Mouse (Mus musculus) forebrain, embryonic 14.5 days (tissue): ENCODE results near the gene A930004D18Rik. TPM values are rescaled to one million over a fixed set of nuclear protein-coding genes. Genes with fewer than 3 reads are reported as not detected.

Experiments used
- ATAC-seq: fragments of 200-750 bp; cut with Nextera tagmentation; 2 replicates; pipeline ENCODE4 v1.8.0; 2017; ENCODE audit warnings: mild to moderate bottlenecking, moderate library complexity
- DNase-seq: peaks from one replicate; pipeline ENCODE4 v3.0.0-alpha.2; 2015; ENCODE audit warnings: low spot score
- H3K27ac ChIP-seq: fragments of 300-500 bp; sonication (generic); 2 replicates; pipeline ENCODE4 v1.5.1; 2014; ENCODE audit warnings: low read depth, mild to moderate bottlenecking, control low read depth, low read length, moderate library complexity
- H3K27me3 ChIP-seq: fragments of 300-500 bp; sonication (generic); replicated peaks from 2 replicates; pipeline ENCODE4 v1.6.1; 2014; ENCODE audit warnings: low read length, control low read depth, mixed read lengths; ENCODE audit not compliant: control insufficient read depth, insufficient read depth
- H3K36me3 ChIP-seq: fragments of 300-500 bp; sonication (generic); 2 replicates; pipeline ENCODE4 v1.6.1; 2014; ENCODE audit warnings: low read length, control low read depth; ENCODE audit not compliant: control insufficient read depth, insufficient read depth
- H3K4me1 ChIP-seq: fragments of 300-500 bp; sonication (generic); 2 replicates; pipeline ENCODE4 v1.6.1; 2014; ENCODE audit warnings: antibody characterized with exemption, low read length, control low read depth; ENCODE audit not compliant: control insufficient read depth, insufficient read depth
- H3K4me2 ChIP-seq: fragments of 300-500 bp; sonication (generic); 2 replicates; pipeline ENCODE4 v1.6.1; 2014; ENCODE audit warnings: mild to moderate bottlenecking, control low read depth, low read length
- H3K4me3 ChIP-seq: fragments of 300-500 bp; sonication (generic); 2 replicates; pipeline ENCODE4 v1.5.1; 2014; ENCODE audit warnings: low read depth, low read length, control low read depth
- H3K9ac ChIP-seq: fragments of 300-500 bp; sonication (generic); 2 replicates; pipeline ENCODE4 v1.6.1; 2014; ENCODE audit warnings: mild to moderate bottlenecking, low read length, control low read depth, moderate library complexity
- H3K9me3 ChIP-seq: fragments of 300-500 bp; sonication (generic); replicated peaks from 2 replicates; pipeline ENCODE4 v1.6.1; 2016; ENCODE audit warnings: low read length, control low read depth, mixed read lengths; ENCODE audit not compliant: control insufficient read depth
- WGBS: fragments of 180-500 bp; shearing (Covaris S2); extraction: QIAGEN DNeasy Blood & Tissue Kit; methylation state at CpG from one replicate; pipeline ENCODE4 v1.1.7; 2014; 5-methylcytosine and 5-hydroxymethylcytosine counted together
- polyA plus RNA-seq: library from polyadenylated mRNA; unstranded; fragments of >200 nt; fragmentation: Nextera tagmentation; extraction: Ambion mirVana; gene quantifications from 2 replicates; pipeline ENCODE4 v1.2.1, GENCODE M21; 2014

Gene A930004D18Rik
- polyA plus RNA-seq, 1 experiment from 2014 or later = 11.7 TPM

- Histone ChIP-seq H3K4me1 (peaks cover 62% of the 10 kb centered on the region), H3K36me3 (no peaks in the 10 kb centered on the region; the same call in 1 of the 2 replicates), H3K4me3 (peak overlapping the region; percentile 98), H3K4me2 (peak overlapping the region; percentile 94), H3K27ac (peak overlapping the region; percentile 94), H3K9ac (peak overlapping the region; percentile 76), H3K9me3 (no peaks in the 10 kb centered on the region), H3K27me3 (no peaks in the 10 kb centered on the region)
- ATAC-seq (peak; percentile 87), DNase-seq (peak; percentile 91)
- under 1% methylated on average over 14 of the region's 14 CpGs for WGBS
These were observed 3.8 kb upstream of the A930004D18Rik start for GRCm38 (mm10) chr2:18041199-18041885.

- DNase-seq (peak; percentile 55), ATAC-seq (peak; percentile 35)
- WGBS = 3% methylated on average over 27 of the region's 27 CpGs
- H3K9ac ChIP-seq = peak overlapping the region; percentile 76
- peak overlapping the region; percentile 94 for H3K27ac ChIP-seq
- H3K4me1 ChIP-seq = peaks cover 64% of the 10 kb centered on the region
- H3K4me2 ChIP-seq = peak overlapping the region; percentile 94
- H3K27me3 ChIP-seq = no peaks in the 10 kb centered on the region
- H3K4me3 ChIP-seq = peak overlapping the region; percentile 98
- H3K36me3 ChIP-seq = no peaks in the 10 kb centered on the region; the same call in 1 of the 2 replicates
- H3K9me3 ChIP-seq = no peaks in the 10 kb centered on the region
These were observed 3.0 kb upstream of the A930004D18Rik start for GRCm38 (mm10) chr2:18040347-18041160.

- ATAC-seq = peak; percentile 56
- Histone ChIP-seq H3K27ac (peak overlapping the region; percentile 94), H3K36me3 (no peaks in the 10 kb centered on the region; the same call in 1 of the 2 replicates), H3K9ac (peak overlapping the region; percentile 76), H3K4me3 (peak overlapping the region; percentile 98), H3K27me3 (no peaks in the 10 kb centered on the region), H3K9me3 (no peaks in the 10 kb centered on the region), H3K4me1 (peaks cover 68% of the 10 kb centered on the region), H3K4me2 (peak overlapping the region; percentile 94)
- peak; percentile 73 for DNase-seq
- WGBS = 1% methylated on average over 46 of the region's 46 CpGs
These were observed 2.2 kb upstream of the A930004D18Rik start for GRCm38 (mm10) chr2:18039566-18040290.

- peak overlapping the region; percentile 98; the same call in 1 of the 2 replicates for H3K4me3 ChIP-seq
- H3K27ac ChIP-seq = peak overlapping the region; percentile 94; the same call in 1 of the 2 replicates
- H3K36me3 ChIP-seq = no peaks in the 10 kb centered on the region; the same call in 1 of the 2 replicates
- DNase-seq (peak; percentile 55), ATAC-seq (no peak)
- H3K9ac ChIP-seq = peak overlapping the region; percentile 76
- WGBS = 17% methylated on average over 10 of the region's 10 CpGs
- H3K27me3 ChIP-seq = no peaks in the 10 kb centered on the region
- peak overlapping the region; percentile 94 for H3K4me2 ChIP-seq
- H3K4me1 ChIP-seq = peaks cover 70% of the 10 kb centered on the region
- H3K9me3 ChIP-seq = no peaks in the 10 kb centered on the region
These were observed 1.4 kb upstream of the A930004D18Rik start for GRCm38 (mm10) chr2:18038895-18039371.

GRCm38 (mm10) chr2:18038141-18038752, 710 bp upstream of the A930004D18Rik start:
- Histone ChIP-seq H3K36me3 (no peaks in the 10 kb centered on the region; the same call in 1 of the 2 replicates), H3K4me3 (no peak overlapping the region), H3K4me1 (peaks cover 75% of the 10 kb centered on the region), H3K4me2 (no peak overlapping the region), H3K27ac (no peak overlapping the region), H3K27me3 (no peaks in the 10 kb centered on the region), H3K9me3 (no peaks in the 10 kb centered on the region), H3K9ac (peak overlapping the region; percentile 76; the same call in 1 of the 2 replicates)
- ATAC-seq (no peak), DNase-seq (peak; percentile 25)
- 43% methylated on average over 3 of the region's 3 CpGs for WGBS

- no peak overlapping the region for H3K4me3 ChIP-seq
- H3K9ac ChIP-seq = peak overlapping the region; percentile 87; the same call in 1 of the 2 replicates
- no peaks in the 10 kb centered on the region for H3K9me3 ChIP-seq
- no peak overlapping the region for H3K27ac ChIP-seq
- H3K4me1 ChIP-seq = peaks cover 68% of the 10 kb centered on the region
- ATAC-seq = no peak
- peak; percentile 21 for DNase-seq
- H3K36me3 ChIP-seq = no peaks in the 10 kb centered on the region
- H3K27me3 ChIP-seq = no peaks in the 10 kb centered on the region
- H3K4me2 ChIP-seq = peak overlapping the region; percentile 99; the same call in 1 of the 2 replicates
- 32% methylated on average over 10 of the region's 10 CpGs for WGBS
These were observed 2.9 kb downstream of the A930004D18Rik start for GRCm38 (mm10) chr2:18034371-18035250.

- WGBS = 19% methylated on average over 10 of the region's 10 CpGs
- Histone ChIP-seq H3K27me3 (no peaks in the 10 kb centered on the region), H3K36me3 (no peaks in the 10 kb centered on the region), H3K4me3 (0 out of 2 replicates have a peak overlapping the region, but pooled peaks have one; percentile 1), H3K9ac (peak overlapping the region; percentile 87), H3K4me2 (peak overlapping the region; percentile 99), H3K9me3 (no peaks in the 10 kb centered on the region), H3K27ac (no peak overlapping the region), H3K4me1 (peaks cover 58% of the 10 kb centered on the region)
- DNase-seq (peak; percentile 65), ATAC-seq (peak; percentile 25; the same call in 1 of the 2 replicates)
These were observed 4.1 kb downstream of the A930004D18Rik start for GRCm38 (mm10) chr2:18033166-18034108.
